Mouse (Mus musculus): ENCODE results near the gene Edc4. TPM values are rescaled to one million over a fixed set of nuclear protein-coding genes. Genes with fewer than 3 reads are reported as not detected.

Edc4 gene
- total and polyA plus RNA-seq, 3 experiments: 46.1 to 72.1 TPM; not detected in 1

DNA sequence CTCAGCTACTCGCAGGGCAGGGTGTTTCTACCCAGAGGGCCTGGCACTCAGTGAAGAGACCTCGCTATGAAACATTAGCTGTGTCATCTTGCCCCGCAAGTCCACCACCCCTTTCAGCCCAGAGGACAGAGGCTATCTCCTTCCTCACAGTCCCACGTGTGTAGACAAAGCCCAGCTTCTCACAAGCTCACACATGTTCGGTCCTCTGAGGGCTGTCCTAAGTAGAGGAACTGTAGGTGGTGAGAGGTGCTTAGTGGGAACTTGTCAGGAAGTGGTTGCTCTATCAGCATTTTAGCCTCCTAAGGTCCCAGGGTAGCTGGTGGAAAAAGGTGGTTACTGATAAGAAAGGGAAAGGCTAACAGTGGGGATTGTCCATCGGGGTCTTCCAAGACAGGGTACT is 54.4 kb downstream of the Edc4 start (continued):
- no peak for TF ChIP-seq ZKSCAN1 (IDR thresholded peaks at IDR 0.05; ENCODE audit: low read depth, low read length)
- TF ChIP-seq USF1 (IDR thresholded peaks at IDR 0.05; ENCODE audit: low read depth, low read length): no peak
- no peak for TF ChIP-seq CTCF (IDR thresholded peaks at IDR 0.05 in 2 of 3, conservative IDR thresholded peaks at IDR 0.05 in 1 of 3; ENCODE audit: control insufficient read depth in 1 of 3, insufficient read depth in 1 of 3, low read depth in 2 of 3, low read length in 3 of 3, poor library complexity in 1 of 3, severe bottlenecking in 1 of 3)
- TF ChIP-seq MXI1 (IDR thresholded peaks at IDR 0.05; ENCODE audit: low read depth, low read length): peak; percentile 96
- TF ChIP-seq ELF1 (IDR thresholded peaks at IDR 0.05; ENCODE audit: low read depth, low read length): no peak
- no peak for TF ChIP-seq CHD1 (IDR thresholded peaks at IDR 0.05; ENCODE audit: low read depth, low read length)
- TF ChIP-seq MEF2A (IDR thresholded peaks at IDR 0.05; ENCODE audit: extremely low read depth, insufficient replicate concordance, low read depth, low read length, poor library complexity, severe bottlenecking): no peak
- peak; percentile 62 for TF ChIP-seq TCF12 (IDR thresholded peaks at IDR 0.05; ENCODE audit: low read depth, low read length)

DNA sequence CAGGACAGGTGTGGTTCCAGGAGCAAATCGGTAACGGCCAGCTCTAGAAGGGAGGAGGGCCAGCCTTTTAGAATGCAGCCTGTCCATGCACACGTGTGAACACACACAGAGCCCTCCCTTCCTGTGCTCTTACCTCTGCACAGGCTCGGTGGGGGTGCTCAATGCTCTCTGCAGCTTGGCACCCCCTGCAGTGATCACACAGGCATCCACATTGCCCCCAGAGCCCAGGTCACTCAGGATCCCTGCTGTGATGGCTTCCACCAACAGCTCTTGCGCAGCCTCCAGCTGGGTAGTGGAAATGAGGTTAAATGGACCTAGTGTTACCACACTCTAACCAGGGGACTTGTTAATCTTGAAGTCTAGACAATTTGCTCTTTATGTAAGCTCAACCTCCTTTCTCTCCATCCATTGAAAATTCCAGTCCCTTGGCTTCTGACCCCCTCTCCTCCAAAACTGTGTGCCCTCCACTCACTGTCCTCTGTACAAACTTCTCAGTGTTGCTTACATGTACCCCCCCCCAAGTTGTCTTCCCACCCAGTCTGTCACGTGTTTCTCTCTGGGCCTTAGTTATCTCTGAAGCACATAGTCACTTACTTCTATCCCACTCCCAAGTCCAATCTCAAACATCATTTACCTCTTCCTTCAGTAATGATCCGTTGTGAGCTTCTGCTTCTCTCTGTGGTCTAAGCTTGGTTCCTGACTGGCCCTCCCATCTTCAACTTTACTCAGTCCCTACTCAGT is 55.4 kb downstream of the Edc4 start:
- Histone ChIP-seq H3K36me3 (ENCODE audit: control insufficient read depth in 1 of 2, insufficient read depth in 2 of 2, low read length in 2 of 2) (peaks cover 0 to 13% of the 10 kb centered on the region in 2 experiments; a peak in 2 of 4 replicates), H3K4me3 (ENCODE audit: control insufficient read depth in 1 of 2, insufficient read depth in 1 of 2, low read depth in 2 of 2, low read length in 2 of 2) (peak overlapping the region; percentile 67 to 85), H3K27me3 (ENCODE audit: control insufficient read depth in 1 of 2, insufficient read depth in 2 of 2, low read length in 2 of 2) (no peaks in the 10 kb centered on the region), H3K4me1 (ENCODE audit: control insufficient read depth in 1 of 2, insufficient read depth in 2 of 2, low read length in 2 of 2) (peaks cover 4 to 14% of the 10 kb centered on the region in 2 experiments; a peak in 3 of 4 replicates), H3K9me3 (replicated peaks; ENCODE audit: insufficient read depth, low read length) (no peaks in the 10 kb centered on the region), H3K27ac (ENCODE audit: control insufficient read depth, low read depth, low read length) (peak overlapping the region; percentile 90), H3K79me2 (ENCODE audit: control insufficient read depth, insufficient read depth, low read length, poor library complexity) (peaks cover 10% of the 10 kb centered on the region), H3K9ac (ENCODE audit: control insufficient read depth, low read depth, low read length, poor library complexity, severe bottlenecking) (peak overlapping the region; percentile 80)
- TF ChIP-seq SMC3 (IDR thresholded peaks at IDR 0.05; ENCODE audit: low read depth, low read length) (no peak), GABPA (IDR thresholded peaks at IDR 0.05; ENCODE audit: low read depth, low read length) (no peak), UBTF (IDR thresholded peaks at IDR 0.05; ENCODE audit: borderline replicate concordance, insufficient read depth, low read depth, low read length) (no peak), TCF12 (IDR thresholded peaks at IDR 0.05; ENCODE audit: low read depth, low read length) (no peak), ZMIZ1 (IDR thresholded peaks at IDR 0.05; ENCODE audit: low read depth, low read length) (0 out of 2 replicates have a peak, but pooled peaks have one; percentile 11), KAT2A (conservative IDR thresholded peaks at IDR 0.05; ENCODE audit: low read depth, low read length) (no peak), MYC (IDR thresholded peaks at IDR 0.05; ENCODE audit: low read depth, low read length) (0 out of 2 replicates have a peak, but pooled peaks have one; percentile 48), ETS1 (IDR thresholded peaks at IDR 0.05; ENCODE audit: low read depth, low read length) (peak; percentile 27; the same call in 1 of the 2 replicates), GATA1 (IDR thresholded peaks at IDR 0.05; ENCODE audit: low read depth, low read length) (no peak), CTCF (IDR thresholded peaks at IDR 0.05 in 2 of 3, conservative IDR thresholded peaks at IDR 0.05 in 1 of 3; ENCODE audit: control insufficient read depth in 1 of 3, insufficient read depth in 1 of 3, low read depth in 2 of 3, low read length in 3 of 3, poor library complexity in 1 of 3, severe bottlenecking in 1 of 3) (no peak), ZKSCAN1 (IDR thresholded peaks at IDR 0.05; ENCODE audit: low read depth, low read length) (no peak), ZC3H11A (IDR thresholded peaks at IDR 0.05; ENCODE audit: low read depth, low read length) (no peak), MAX (IDR thresholded peaks at IDR 0.05; ENCODE audit: low read length) (peak; percentile 62), POLR2AphosphoS2 (IDR thresholded peaks at IDR 0.05; ENCODE audit: low read length) (no peak), EP300 (IDR thresholded peaks at IDR 0.05; ENCODE audit: low read depth in 1 of 2, low read length in 2 of 2) (no peak; a peak in 1 of 4 replicates), MAZ (IDR thresholded peaks at IDR 0.05; ENCODE audit: low read depth, low read length) (0 out of 2 replicates have a peak, but pooled peaks have one; percentile 30), CHD2 (IDR thresholded peaks at IDR 0.05; ENCODE audit: low read length) (no peak), NRF1 (IDR thresholded peaks at IDR 0.05; ENCODE audit: insufficient read depth, low read depth, low read length, poor library complexity, severe bottlenecking) (no peak), USF1 (IDR thresholded peaks at IDR 0.05; ENCODE audit: low read depth, low read length) (peak; percentile 86), BHLHE40 (IDR thresholded peaks at IDR 0.05; ENCODE audit: borderline replicate concordance, low read depth, low read length) (peak; percentile 56; the same call in 1 of the 2 replicates)
- peak; percentile 63 for DNase-seq (ENCODE audit: low read depth, low spot score)
